Mouse (Mus musculus) natural killer cell, adult 2 months (primary cell): ENCODE data around the gene Sik3.
A peak's percentile ranks its signal among the peaks of the same experiment; 100 is the strongest.

ENCODE experiments used
- DNase-seq, 2 experiments: peaks; one replicate each; pipeline ENCODE4 v3.0.0; 2022; ENCODE audit warnings: low spot score in 2 of 2

The Sik3 gene

DNA sequence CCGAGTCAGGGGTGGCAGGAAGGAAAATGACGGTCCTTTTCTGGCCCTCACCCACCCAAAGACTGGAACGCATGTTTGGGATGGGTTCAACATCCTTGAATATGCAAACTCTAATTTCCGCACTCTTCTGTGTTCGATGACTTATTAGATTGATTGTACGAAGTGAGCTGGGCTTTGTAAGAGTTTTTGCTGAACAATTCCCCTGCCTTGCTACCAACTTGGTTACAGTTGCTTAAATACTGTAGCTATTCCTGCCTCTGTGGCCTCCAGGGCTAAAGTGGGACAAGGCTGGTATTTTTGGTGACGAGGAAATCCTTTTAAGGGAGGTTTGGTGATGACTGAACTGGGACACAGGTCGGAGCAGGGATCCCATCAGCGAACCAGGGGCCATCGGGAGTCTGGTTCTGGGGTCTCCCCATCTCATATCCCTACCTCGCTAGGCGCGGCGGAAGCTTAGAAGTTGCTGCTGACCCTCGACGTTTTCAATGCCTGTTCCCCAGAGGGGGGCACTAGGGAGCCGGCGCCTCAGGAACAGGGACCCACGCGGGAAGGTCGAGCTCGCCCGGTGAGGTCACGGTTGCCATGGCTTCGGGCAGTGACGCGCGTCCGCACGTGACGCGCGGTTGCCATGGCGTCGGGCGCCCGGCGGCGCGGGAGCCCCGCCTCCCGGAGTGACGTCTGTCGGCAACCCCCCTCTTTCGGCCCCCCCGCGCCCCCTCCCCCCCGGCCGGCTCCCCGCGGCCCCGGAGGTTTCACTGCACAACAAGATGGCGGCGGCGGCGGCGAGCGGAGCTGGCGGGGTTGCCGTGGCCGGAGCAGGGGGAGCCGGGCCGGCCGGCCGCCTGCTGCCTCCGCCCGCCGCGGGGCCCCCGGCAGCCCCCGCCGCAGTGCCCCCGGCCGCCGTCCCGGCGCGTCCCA lies at the start of gene Sik3, which contains the start of gene Pafah1b2:
TSS of gene Sik3 (plus strand) at position 730 of the 918 bp plus-strand sequence.
TSS of gene Pafah1b2 (minus strand) at position 600 of the 918 bp plus-strand sequence.
- DNase-seq: peak; percentile 90 to 93

DNA sequence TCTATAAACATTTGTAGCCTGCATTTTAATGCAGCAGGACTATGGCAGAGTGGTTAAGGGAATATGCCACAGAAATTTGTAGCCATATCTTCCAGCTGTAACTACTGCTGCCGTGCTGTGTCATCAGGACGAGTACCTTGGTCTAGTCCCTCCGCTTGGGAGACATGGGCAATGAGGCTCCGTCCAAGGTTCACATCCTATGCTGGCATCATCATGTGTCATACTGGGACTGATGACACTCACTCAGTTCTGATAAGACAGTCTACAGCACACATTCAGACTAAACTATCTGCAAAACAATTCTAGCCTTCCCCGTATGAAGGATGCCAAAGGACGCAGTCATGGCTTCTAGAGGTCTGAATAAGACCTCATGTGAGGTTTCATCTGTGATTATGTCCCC lies 49.0 kb upstream of the Sik3 start:
- DNase-seq: no peak

DNA sequence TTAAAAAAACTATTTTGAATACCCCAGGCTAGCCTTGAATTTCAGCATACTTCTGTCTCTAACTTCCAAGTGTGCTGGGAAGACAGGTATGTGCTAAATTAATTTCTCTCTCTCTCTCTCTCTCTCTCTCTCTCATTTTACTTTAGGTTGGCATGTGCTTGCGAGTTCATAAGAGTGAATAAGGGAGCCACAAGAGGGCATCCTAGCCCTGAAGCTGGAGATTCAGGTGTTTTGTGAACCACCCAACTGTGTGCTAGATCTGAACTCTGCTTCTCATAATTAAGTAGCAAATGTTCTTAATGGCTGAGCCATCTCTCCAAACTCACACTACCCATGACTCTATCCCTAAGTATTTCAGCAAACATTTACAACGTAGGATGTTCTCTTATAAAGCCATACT lies 35.7 kb upstream of the Sik3 start:
- no peak for DNase-seq

DNA sequence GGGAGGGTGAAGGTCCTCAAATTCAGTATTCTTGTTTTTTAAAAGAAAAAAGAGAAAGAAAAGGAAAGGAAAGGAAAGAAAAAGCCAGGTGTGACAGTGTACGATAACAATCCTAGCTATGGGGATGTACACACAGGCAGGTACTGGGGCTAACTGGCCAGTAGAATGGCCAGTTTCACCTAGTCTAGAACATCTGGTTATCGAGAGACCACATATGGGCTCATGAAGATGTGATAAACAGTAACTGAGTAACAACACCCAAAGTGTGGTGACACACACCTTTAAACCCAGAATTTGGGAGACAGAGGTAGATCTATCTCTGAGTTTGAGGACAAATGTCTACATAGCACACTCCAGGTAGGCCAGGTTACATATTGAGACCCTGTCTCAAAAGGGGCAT lies 32.8 kb upstream of the Sik3 start:
- no peak for DNase-seq

DNA sequence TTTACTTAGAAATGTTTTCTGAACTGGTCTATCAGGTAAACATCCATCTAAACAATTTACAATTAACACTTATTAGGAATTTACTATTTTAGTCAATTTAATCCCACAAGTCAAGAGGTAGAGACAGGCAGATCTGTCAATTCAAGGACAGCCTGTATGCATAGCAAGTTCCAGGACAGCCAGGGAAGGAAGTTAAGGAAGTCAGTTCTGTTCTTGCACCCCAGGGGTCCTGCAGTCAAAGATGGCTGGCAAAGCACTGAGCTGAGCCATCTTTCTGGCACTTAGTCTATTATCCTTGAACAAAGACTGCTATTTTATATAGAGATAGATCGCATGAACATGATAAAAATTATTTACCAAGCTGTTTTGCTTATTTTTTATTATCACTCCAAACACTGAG lies 32.0 kb upstream of the Sik3 start:
- no peak for DNase-seq

DNA sequence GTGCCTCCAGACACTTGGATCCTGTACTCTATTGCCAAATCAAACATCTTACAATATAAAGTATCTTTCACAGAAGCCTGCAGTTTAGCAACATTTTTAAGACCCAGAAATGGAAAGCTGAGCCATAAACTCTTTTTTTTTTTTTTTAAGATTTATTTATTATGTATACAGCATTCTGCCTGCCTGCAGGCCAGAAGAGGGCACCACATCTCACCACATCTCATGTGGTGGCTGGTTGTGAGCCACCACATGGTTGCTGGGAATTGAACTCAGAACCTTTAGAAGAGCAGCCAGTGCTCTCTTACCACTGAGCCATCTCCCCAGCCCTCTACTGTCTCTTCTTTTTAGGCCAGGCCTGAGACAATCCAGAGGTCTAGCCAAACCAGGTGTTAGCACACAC lies 31.3 kb upstream of the Sik3 start:
- DNase-seq: peak in 1 of 2 experiments; percentile 13

DNA sequence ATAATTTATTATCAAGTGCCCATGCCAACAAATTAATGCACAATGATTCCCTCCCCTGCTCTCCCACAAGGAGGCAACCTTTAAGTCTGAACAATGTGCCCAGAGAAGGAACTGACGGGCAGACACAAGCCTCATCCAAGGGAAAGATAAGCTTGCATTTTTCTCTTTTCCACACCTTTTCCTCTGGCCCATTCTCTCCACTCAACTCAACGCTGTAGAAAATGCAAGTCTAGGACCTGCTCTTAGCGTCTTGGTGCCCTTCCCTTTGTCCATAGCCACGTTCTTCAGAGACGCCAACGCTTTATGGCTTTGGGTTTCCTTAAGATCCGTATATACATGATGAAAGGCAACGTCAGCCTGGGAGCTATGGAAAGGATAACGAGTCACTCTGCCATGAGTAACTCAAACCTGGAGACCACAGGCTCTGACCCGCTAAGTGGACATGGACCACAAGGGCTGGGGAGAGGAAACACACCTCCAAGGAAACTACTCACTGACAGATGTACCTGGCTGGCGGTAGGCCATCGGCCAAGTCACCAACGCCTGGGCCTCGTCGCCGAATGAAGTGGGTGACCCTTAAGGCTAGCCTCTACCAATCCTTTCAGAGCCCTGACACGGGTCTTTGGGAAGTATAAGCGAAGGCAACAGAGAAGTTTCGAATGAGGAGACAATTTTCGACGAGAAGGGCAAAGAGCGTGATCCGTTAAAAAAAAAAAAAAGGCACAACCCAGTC lies 28.8 kb upstream of the Sik3 start:
- peak; percentile 10 to 17 for DNase-seq

DNA sequence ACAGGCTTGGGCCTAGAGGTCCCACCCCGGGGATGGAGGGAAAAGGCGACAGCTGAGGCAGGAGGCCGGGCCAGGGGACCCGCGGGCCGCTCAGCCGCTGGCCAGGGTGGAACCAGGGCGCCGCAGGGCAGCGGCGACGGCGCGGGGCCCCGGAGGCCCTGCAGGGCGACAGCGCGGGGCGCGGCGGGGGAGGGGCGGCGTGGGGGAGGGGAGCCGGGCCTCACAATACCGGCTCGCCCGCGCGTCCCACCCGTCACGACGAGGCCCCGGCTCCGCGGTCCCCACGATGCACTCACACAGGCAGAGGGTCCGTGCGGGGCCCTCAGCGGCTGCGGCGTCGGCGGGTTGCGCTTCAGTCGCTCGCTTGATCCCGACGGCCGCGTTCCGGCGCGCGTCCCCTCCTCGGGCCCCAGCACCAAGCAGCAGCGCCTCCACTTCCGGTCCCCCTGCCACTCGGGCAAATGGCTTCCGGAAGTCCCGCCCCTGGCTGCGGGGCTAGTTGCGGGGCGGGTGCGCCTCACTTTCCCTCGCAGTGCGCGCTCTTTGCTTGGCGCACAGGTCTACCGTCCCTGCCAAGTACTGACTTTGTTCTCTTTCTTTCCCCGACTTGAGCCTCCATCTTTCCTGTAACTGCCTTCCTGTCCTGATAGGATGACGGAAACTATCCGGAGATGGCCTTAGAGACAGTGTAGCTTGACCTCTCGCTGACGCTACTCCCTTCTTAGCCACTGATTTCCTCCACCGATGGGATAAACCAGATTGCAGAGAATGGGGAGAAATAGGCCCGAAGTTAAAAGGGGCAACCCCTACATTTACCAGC lies 28.0 kb upstream of the Sik3 start:
- peak; percentile 75 to 84 for DNase-seq

DNA sequence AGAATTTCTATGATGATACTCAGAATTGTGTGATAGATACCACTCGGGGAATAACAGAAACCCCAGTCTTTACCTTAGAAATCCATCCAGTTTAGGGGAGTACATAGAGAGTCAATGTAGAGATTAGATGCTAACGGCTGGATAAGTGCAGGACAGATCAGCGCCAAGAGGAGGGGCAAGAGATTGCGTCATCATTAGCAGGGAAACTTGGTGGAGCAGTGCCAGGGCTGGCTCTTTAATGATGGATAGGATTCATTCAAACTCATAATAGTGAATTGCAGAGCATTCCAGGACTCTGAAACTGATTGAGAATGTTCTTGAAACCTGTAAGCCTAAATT lies 27.4 kb upstream of the Sik3 start:
- DNase-seq: peak in 1 of 2 experiments; percentile 5

DNA sequence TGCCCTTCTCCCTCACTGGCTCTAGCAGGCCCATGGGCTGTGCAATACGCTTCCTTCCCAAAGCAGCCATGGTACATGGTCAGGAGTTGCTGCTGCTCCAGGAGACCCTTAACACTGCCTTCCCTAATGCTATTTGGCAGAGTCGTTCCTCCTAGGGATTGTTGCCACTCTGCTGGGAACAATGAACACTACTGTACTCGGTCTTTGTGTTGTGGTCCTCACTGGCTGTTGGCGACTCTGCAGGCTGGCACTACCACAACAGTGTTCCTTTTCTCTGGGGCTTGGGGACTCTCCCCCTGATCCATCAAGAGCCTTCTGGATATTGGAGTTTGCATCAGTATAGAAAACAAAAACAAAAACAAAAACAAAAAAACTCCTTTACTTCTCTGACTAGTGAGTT lies 13.6 kb upstream of the Sik3 start:
- no peak for DNase-seq

DNA sequence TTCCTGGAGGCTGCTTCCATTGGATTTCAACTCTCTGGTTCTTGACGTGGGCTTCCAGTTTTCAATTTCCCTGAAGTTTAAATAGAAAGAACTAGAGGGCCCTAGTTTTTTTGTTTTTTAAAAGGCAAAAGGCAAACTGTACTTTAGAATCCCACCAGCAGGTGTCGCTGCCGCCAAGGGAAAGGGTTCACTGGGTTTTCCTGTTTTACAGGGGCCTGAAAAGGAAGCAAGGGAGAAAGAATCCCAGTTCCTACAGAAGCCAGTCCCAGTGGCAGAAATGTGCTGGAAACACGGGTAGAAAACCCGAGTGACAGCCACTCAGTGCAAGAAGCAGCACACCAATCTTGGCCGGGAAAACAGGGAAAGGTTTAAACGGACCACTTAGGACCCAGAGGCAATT lies 8.9 kb upstream of the Sik3 start:
- DNase-seq: peak; percentile 59 to 65

DNA sequence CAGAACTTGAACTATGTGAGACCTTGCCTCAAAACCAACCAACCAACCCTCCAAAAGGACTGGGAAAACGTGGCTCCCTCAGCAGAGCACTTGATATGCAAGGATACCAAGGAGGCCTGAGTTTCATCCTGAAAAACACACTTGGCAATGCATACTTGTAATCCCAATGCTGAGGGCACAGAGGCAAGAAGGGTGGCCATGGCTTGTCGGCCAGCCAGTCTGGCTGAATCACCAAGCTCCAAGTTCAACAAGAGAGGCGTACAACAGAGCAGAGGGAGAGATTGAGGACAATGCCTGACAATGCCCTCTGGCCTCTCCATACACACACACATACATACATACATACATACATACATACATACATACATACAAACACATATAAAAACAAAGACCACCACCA lies 8.1 kb upstream of the Sik3 start:
- DNase-seq: no peak

DNA sequence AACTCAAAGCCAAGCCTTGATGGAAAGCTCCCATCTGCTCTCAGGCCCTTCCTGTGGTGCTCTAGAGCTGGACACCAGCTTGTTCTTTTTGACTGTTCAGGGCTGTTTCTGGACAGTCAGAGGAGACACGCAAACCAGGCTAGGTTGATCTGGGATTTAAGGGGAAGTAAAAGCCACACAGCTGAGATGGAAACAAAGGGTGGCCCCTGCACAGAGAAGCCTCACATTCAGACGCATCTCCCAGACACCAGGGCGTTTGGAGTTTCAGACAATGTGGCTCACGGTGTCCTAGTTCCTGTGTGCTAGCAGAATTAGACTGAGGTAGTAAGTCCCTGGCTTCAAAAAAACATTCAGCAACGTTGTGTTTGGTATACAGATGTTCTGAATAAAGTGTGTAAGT lies 6.4 kb upstream of the Sik3 start:
- DNase-seq: no peak

DNA sequence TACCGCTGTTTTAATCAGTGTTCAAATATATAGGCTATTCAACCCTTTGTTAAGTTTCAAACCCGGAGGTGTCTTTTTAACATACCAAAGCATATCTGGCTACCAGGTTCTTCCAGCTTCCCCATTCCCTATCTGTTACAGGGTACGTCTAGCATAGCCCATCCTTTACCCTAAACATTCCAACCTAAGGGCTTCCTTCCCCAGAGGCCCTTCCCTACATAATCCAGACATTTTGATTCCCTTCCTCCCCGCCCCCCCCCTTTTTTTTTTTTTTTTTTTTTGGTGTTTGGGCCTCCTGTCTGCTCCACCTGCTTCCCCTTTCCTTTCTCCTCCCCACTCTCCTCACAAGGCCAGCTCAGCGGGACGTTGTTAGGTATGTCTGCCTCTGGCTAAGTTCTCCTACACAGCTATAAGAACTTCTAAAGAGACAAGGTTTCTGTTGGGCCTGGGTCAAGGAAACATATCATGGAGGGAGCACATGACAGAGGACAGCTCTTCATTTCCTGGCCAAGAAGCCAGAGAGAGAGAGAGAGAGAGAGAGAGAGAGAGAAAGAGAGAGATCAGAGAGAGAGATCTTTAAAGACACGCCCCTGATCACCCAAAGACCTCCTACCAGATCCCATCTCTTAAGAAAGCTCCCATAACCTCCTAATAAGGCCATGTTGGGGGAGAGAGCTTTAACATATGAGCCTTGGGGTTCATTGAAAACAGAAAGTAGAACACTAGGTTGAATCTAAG lies 3.5 kb upstream of the Sik3 start:
- no peak for DNase-seq

DNA sequence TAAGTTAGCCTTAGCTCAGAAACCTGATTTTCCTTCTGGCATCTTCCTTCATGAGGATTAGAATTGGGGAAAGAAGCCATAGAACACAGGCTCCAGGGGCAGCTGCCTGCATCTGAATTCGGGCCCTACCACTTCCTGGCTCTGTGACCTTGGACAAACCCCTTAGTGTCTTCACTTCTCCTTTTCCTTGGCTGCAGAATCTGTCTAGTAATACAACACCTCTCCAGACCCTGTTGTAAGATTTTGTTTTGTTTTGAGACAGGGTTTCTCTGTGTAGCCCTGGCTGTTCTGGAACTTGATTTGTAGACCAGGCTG lies 3.0 kb upstream of the Sik3 start:
- DNase-seq: peak in 1 of 2 experiments; percentile 37

DNA sequence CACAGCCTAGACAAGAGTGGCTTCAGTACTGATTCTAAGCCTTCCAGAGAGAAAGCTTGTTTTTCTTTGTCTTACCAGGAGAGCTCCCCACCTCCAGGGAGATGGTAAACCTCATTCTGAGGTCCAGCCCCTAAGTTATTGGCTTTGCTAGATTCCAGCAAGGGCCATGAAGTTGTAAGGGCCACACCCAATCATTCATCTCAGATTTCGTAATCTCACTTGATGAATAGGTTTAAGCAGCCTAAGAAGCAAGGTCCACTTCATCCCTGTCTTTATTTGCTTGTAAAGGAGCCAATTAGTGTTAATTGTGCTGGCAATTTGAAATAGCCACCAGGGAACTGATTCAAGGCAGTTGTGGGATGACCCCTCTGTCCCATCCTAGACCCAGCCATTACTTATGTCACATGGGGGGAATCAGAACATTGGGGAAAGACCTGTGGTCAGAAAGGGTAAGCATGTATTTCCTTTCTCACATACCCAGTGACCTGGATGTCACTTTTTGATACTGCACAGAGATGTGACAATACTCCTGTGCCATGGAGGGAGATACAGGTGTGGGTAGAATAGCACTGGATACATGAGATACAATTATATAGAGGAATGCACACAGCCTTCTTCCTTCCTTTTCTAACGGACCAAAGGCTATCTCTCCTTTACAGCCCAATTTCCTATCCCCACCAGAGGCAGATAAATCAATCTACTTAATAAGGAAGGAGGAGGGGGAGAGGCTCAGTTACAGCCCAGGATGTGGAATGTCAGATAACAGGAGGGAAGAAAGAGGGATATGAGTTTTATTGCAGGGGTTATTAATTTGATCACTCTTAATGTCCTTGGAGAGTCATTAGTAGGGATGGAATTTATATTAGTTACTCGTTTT lies 1.3 kb upstream of the Sik3 start:
- no peak for DNase-seq

DNA sequence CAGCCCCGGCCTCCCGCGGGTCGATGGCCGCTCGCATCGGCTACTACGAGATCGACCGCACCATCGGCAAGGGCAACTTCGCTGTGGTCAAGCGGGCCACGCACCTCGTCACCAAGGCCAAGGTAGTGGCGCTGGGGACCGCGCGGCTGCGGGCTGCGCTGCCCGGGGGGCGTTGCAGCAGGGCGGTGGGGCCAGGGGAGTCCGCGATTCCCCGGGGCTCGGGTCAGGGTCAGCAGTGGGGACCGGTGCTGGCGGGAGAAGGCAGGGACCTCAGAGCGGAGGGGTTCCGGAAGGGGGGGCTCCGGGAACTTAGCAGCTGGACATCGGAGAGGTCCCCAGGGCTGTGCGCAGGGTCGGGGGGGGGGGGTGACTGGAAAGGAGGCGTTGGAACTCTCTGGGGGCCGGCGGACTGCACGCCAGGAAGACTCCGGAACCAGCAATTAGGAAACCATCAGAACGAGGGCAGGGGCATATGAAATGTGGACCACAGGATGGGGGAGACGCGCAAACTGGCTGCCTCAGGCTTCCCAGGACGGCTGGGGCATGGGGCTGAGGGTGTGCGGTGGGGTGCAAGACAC lies 478 bp downstream of the Sik3 start:
- DNase-seq: peak in 1 of 2 experiments; percentile 17

DNA sequence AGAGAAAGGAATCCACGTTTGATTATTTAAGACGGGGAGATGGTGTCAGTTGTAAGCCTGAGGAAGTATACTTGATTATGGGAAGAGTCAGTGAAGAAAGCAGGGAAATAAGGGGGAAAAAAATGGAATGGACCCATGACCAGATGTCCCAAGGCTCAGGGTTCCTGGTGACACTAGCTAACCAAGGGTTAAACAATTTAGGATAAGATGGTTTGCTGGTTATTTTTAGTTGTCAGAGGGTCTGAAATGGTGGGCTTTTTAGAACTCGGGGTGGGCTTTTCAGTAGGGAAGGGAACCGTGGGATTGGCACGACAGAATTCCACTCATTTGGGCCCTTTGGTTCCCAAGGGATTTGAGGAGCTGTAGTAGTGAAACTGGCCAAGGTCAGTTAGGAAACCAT lies 996 bp downstream of the Sik3 start:
- DNase-seq: no peak

DNA sequence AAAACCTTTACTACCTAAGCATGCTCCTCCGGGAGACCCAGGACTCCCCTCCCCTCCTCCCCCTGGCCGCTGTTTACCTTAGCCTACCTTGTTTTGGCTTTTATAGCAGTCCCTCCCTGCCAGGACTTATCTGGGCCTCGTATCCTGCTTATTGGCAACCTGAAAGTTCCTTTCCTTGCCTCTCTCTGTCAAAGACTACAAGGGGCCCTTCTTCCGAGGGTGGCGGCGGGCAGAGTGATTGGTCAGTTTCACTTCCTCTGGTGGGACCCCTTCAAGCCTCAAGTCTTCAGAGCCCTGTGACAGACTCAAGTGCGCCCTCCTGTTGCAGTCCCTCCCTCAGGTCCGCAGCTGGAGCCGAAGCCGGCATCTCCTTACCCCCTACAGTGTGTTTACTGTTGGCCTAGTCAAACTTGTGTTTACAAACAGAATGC lies 1.6 kb downstream of the Sik3 start:
- peak; percentile 41 to 77 for DNase-seq

DNA sequence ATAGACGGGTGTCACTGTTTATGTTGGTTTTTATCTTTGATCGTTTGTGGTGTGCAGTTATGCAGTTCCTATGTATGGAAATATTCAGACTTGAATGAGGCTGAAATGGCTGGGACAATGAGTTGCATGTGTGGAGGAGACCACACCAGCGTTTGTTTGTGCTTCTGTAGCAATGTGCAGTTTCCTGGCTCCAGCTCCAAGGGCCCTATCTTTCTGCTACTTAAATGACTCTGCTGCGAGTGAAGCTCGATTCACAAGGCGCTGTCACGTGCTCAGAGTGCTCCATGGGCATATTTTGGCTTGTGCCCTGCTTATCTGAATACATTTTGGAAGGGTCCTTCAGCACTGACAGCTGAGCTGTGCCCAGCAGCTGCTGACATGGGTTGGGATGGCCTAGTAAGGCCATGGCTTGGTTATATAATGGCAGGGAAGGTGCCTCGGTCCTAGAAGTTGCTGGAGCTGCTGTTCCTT lies 2.5 kb downstream of the Sik3 start:
- no peak for DNase-seq
